Mouse (Mus musculus) forebrain, embryonic 16.5 days (tissue): ENCODE results near the gene Ate1. TPM values are rescaled to one million over a fixed set of nuclear protein-coding genes. Genes with fewer than 3 reads are reported as not detected.

Experiments used
- ATAC-seq: fragments of 200-750 bp; cut with Nextera tagmentation; 2 replicates; pipeline ENCODE4 v1.8.0; 2017; ENCODE audit warnings: mild to moderate bottlenecking, moderate library complexity
- H3K27ac ChIP-seq: fragments of 300-500 bp; sonication (generic); 2 replicates; pipeline ENCODE4 v1.5.1; 2014; ENCODE audit warnings: low read length, control low read depth
- H3K27me3 ChIP-seq: fragments of 300-500 bp; sonication (generic); replicated peaks from 2 replicates; pipeline ENCODE4 v1.6.1; 2014; ENCODE audit warnings: low read length; ENCODE audit not compliant: control insufficient read depth, insufficient read depth
- H3K36me3 ChIP-seq: fragments of 300-500 bp; sonication (generic); 2 replicates; pipeline ENCODE4 v1.6.1; 2014; ENCODE audit not compliant: control insufficient read depth, insufficient read depth
- H3K4me1 ChIP-seq: fragments of 300-500 bp; sonication (generic); replicated peaks from 2 replicates; pipeline ENCODE4 v1.6.1; 2014; ENCODE audit warnings: low read length; ENCODE audit not compliant: control insufficient read depth, insufficient read depth
- H3K4me2 ChIP-seq: fragments of 300-500 bp; sonication (generic); 2 replicates; pipeline ENCODE4 v1.6.1; 2014; ENCODE audit warnings: mild to moderate bottlenecking, low read length, control low read depth
- H3K4me3 ChIP-seq: fragments of 300-500 bp; sonication (generic); replicated peaks from 2 replicates; pipeline ENCODE4 v1.5.1; 2014; ENCODE audit warnings: mild to moderate bottlenecking, low read length, control low read depth
- H3K9ac ChIP-seq: fragments of 300-500 bp; sonication (generic); replicated peaks from 2 replicates; pipeline ENCODE4 v1.6.1; 2014; ENCODE audit warnings: low read depth, low read length, control low read depth
- H3K9me3 ChIP-seq: fragments of 300-500 bp; sonication (generic); 2 replicates; pipeline ENCODE4 v1.6.1; 2016; ENCODE audit warnings: low read length; ENCODE audit not compliant: control insufficient read depth
- WGBS: fragments of 180-500 bp; shearing (Covaris S2); extraction: QIAGEN DNeasy Blood & Tissue Kit; methylation state at CpG from one replicate; pipeline ENCODE4 v1.1.7; 2014; 5-methylcytosine and 5-hydroxymethylcytosine counted together
- polyA plus RNA-seq: library from polyadenylated mRNA; unstranded; fragments of >200 nt; fragmentation: Nextera tagmentation; extraction: Ambion mirVana; gene quantifications from 2 replicates; pipeline ENCODE4 v1.2.1, GENCODE M21; 2015

Ate1 gene
- polyA plus RNA-seq, 1 experiment from 2014 or later: 95.4 TPM

DNA sequence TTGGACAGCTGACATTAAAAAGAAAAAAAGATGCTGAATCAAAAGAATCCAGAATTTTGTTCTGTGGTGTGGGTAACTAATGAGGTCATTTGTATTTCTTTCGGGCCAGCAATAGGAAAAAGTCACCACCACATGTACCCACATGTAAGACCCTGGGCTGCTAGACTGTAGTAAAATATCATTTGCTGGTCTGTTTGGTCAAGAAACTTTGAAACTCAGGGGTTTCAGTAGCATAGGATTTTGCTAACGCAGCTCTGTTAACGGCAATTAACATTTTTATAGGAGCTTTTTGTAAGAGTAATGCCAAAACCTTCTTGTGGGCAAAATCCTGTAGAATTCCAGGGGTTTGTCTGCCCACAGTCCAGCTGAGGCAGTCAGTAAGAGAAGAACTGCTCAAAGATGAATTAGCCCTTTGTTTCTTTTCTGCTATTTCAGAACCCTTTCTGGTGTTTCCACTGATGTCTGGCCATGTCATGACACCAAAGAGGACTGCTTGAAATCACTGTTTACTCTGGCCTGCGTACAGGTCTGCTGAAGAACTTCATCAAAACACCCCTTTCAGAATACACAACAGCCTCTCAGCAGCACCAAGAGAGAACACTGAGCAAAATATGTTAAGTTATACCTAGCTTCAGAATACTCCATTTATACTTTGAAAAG lies 64.5 kb downstream of the Ate1 start:
- no peak for ATAC-seq
- no peaks in the 10 kb centered on the region for H3K4me1 ChIP-seq
- 30% methylated on average over 4 of the region's 4 CpGs for WGBS

GRCm38 (mm10) chr7:130454226-130454625 lies 65.9 kb downstream of the Ate1 start:
- H3K27ac ChIP-seq: no peak overlapping the region
- no peaks in the 10 kb centered on the region for H3K4me1 ChIP-seq
- no peak overlapping the region for H3K4me3 ChIP-seq
- no peak overlapping the region for H3K9ac ChIP-seq
- ATAC-seq: no peak
- 90% methylated on average over 3 of the region's 3 CpGs for WGBS
- no peak overlapping the region for H3K4me2 ChIP-seq
- no peaks in the 10 kb centered on the region for H3K9me3 ChIP-seq
- H3K36me3 ChIP-seq: no peaks in the 10 kb centered on the region
- H3K27me3 ChIP-seq: no peaks in the 10 kb centered on the region

More for the DNA sequence above, 64.5 kb downstream of the Ate1 start:
- Histone ChIP-seq H3K27ac (no peak overlapping the region), H3K9ac (no peak overlapping the region), H3K36me3 (no peaks in the 10 kb centered on the region), H3K27me3 (no peaks in the 10 kb centered on the region), H3K4me2 (no peak overlapping the region), H3K4me3 (no peak overlapping the region), H3K9me3 (no peaks in the 10 kb centered on the region)

DNA sequence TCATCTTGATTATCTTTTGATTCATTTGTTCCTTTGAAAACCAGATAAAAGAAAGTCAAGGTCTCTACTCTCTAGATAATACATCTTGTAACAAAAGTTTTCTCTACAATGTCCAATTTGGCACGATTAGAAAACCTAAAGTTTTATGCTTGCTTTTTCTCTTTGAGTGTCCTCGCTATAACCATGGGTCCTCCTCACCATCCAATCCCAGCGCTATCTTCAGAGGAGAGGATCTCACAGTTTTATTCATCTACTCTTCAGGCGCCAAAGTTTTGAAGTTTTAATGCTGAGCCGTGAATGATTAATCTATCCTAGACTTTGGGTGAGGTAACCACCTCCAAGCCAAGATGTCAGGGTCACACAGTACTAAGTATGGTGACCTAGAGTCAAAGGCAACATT lies 84.4 kb downstream of the Ate1 start:
- Histone ChIP-seq H3K36me3 (no peaks in the 10 kb centered on the region), H3K9ac (no peak overlapping the region), H3K4me3 (no peak overlapping the region), H3K27me3 (no peaks in the 10 kb centered on the region), H3K27ac (no peak overlapping the region), H3K9me3 (no peaks in the 10 kb centered on the region), H3K4me1 (no peaks in the 10 kb centered on the region), H3K4me2 (no peak overlapping the region)
- 94% methylated on average over 5 of the region's 5 CpGs for WGBS
- no peak for ATAC-seq

- no peak overlapping the region for H3K4me2 ChIP-seq
- H3K9ac ChIP-seq: no peak overlapping the region
- no peaks in the 10 kb centered on the region for H3K36me3 ChIP-seq
- 97% methylated on average over 2 of the region's 2 CpGs for WGBS
- ATAC-seq: no peak
- H3K4me3 ChIP-seq: no peak overlapping the region
- H3K27me3 ChIP-seq: no peaks in the 10 kb centered on the region
- H3K9me3 ChIP-seq: no peaks in the 10 kb centered on the region
- H3K4me1 ChIP-seq: no peaks in the 10 kb centered on the region
- H3K27ac ChIP-seq: no peak overlapping the region
These were observed 88.0 kb downstream of the Ate1 start for GRCm38 (mm10) chr7:130432141-130432540.

GRCm38 (mm10) chr7:130426586-130426985 lies 93.6 kb downstream of the Ate1 start:
- 9% methylated on average over 5 of the region's 5 CpGs for WGBS
- Histone ChIP-seq H3K4me2 (no peak overlapping the region), H3K4me1 (no peaks in the 10 kb centered on the region), H3K4me3 (no peak overlapping the region), H3K27ac (no peak overlapping the region), H3K36me3 (no peaks in the 10 kb centered on the region), H3K27me3 (no peaks in the 10 kb centered on the region), H3K9me3 (no peaks in the 10 kb centered on the region), H3K9ac (no peak overlapping the region)
- no peak for ATAC-seq

GRCm38 (mm10) chr7:130425991-130426390 lies 94.2 kb downstream of the Ate1 start:
- Histone ChIP-seq H3K27ac (no peak overlapping the region), H3K4me2 (no peak overlapping the region), H3K4me1 (no peaks in the 10 kb centered on the region), H3K27me3 (no peaks in the 10 kb centered on the region), H3K9ac (no peak overlapping the region), H3K9me3 (no peaks in the 10 kb centered on the region), H3K36me3 (no peaks in the 10 kb centered on the region), H3K4me3 (no peak overlapping the region)
- ATAC-seq: no peak
- 82% methylated on average over 2 of the region's 2 CpGs for WGBS

- Histone ChIP-seq H3K27me3 (no peaks in the 10 kb centered on the region), H3K36me3 (no peaks in the 10 kb centered on the region), H3K4me3 (no peak overlapping the region), H3K27ac (no peak overlapping the region), H3K9ac (no peak overlapping the region), H3K4me1 (no peaks in the 10 kb centered on the region), H3K9me3 (no peaks in the 10 kb centered on the region), H3K4me2 (no peak overlapping the region)
- WGBS: 71% methylated on average over 1 of the region's 1 CpGs
- no peak for ATAC-seq
These were observed 100.2 kb downstream of the Ate1 start for GRCm38 (mm10) chr7:130419961-130420360.

- no peaks in the 10 kb centered on the region for H3K9me3 ChIP-seq
- ATAC-seq: no peak
- no peaks in the 10 kb centered on the region for H3K27me3 ChIP-seq
- H3K9ac ChIP-seq: no peak overlapping the region
- H3K4me3 ChIP-seq: no peak overlapping the region
- H3K4me2 ChIP-seq: no peak overlapping the region
- WGBS: 81% methylated on average over 10 of the region's 10 CpGs
- no peak overlapping the region for H3K27ac ChIP-seq
- no peaks in the 10 kb centered on the region for H3K36me3 ChIP-seq
- H3K4me1 ChIP-seq: no peaks in the 10 kb centered on the region
These were observed 112.5 kb downstream of the Ate1 start for GRCm38 (mm10) chr7:130407622-130408021.

DNA sequence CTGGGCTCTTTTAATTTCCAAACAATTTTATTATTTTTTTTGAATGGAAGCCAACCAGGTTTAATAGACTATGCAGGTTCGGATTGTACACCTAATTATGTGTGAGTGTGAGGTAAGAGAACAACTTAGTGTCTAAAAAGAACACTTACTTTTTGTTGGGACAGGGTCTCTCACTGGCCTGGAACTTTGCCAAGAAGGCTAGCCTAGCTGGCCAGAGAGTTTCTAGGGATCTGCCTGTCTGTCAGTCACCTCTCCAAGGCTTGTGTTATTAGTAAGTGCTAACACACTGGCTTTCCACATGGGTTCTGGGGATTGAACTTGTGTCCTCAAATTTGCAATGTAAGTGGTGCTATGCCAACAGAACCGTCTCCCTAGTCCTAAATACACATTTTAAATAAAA lies 116.8 kb downstream of the Ate1 start:
- Histone ChIP-seq H3K27ac (no peak overlapping the region), H3K4me3 (no peak overlapping the region), H3K9ac (no peak overlapping the region), H3K36me3 (no peaks in the 10 kb centered on the region), H3K27me3 (no peaks in the 10 kb centered on the region), H3K4me2 (no peak overlapping the region), H3K4me1 (no peaks in the 10 kb centered on the region), H3K9me3 (no peaks in the 10 kb centered on the region)
- WGBS: 43% methylated on average over 2 of the region's 2 CpGs
- ATAC-seq: no peak

GRCm38 (mm10) chr7:130394697-130395096 lies 125.5 kb downstream of the Ate1 start:
- no peaks in the 10 kb centered on the region for H3K27me3 ChIP-seq
- H3K9me3 ChIP-seq: no peaks in the 10 kb centered on the region
- 90% methylated on average over 2 of the region's 2 CpGs for WGBS
- H3K9ac ChIP-seq: no peak overlapping the region
- H3K36me3 ChIP-seq: 0 out of 2 replicates have a peak, but pooled peaks cover 3% of the 10 kb centered on the region
- H3K4me3 ChIP-seq: no peak overlapping the region
- H3K27ac ChIP-seq: no peak overlapping the region
- H3K4me2 ChIP-seq: no peak overlapping the region
- ATAC-seq: no peak
- H3K4me1 ChIP-seq: no peaks in the 10 kb centered on the region
